Mouse (Mus musculus) embryonic facial prominence, embryonic 10.5 days (tissue): ENCODE measurements around the gene D930020B18Rik. TPM values are rescaled to one million over a fixed set of nuclear protein-coding genes. Genes with fewer than 3 reads are reported as not detected.

ENCODE experiments used
- DNase-seq: peaks from one replicate; pipeline ENCODE4 v3.0.0-alpha.2; 2017; ENCODE audit warnings: low spot score
- H3K27ac ChIP-seq: fragments of 300-500 bp; sonication (generic); replicated peaks from 2 replicates; pipeline ENCODE4 v1.5.1; 2016; ENCODE audit warnings: mild to moderate bottlenecking
- H3K27me3 ChIP-seq: fragments of 300-500 bp; sonication (generic); replicated peaks from 2 replicates; pipeline ENCODE4 v1.6.1; 2016; ENCODE audit warnings: low read depth, mild to moderate bottlenecking; ENCODE audit not compliant: poor library complexity, severe bottlenecking
- H3K36me3 ChIP-seq: fragments of 300-500 bp; sonication (generic); replicated peaks from 2 replicates; pipeline ENCODE4 v1.6.1; 2016; ENCODE audit warnings: mild to moderate bottlenecking, moderate library complexity
- H3K4me1 ChIP-seq: fragments of 300-500 bp; sonication (generic); 2 replicates; pipeline ENCODE4 v1.6.1; 2016
- H3K4me3 ChIP-seq: fragments of 300-500 bp; sonication (generic); 2 replicates; pipeline ENCODE4 v1.5.1; 2016; ENCODE audit warnings: mild to moderate bottlenecking, moderate library complexity
- H3K9me3 ChIP-seq: fragments of 300-500 bp; sonication (generic); 2 replicates; pipeline ENCODE4 v1.6.1; 2016; ENCODE audit warnings: mild to moderate bottlenecking
- WGBS: fragments of 180-500 bp; shearing (Covaris S2); methylation state at CpG from one replicate; pipeline ENCODE4 v1.1.7; 2016; 5-methylcytosine and 5-hydroxymethylcytosine counted together
- polyA plus RNA-seq: library from polyadenylated mRNA; unstranded; fragments of >200 nt; fragmentation: Nextera tagmentation; extraction: Ambion mirVana; gene quantifications from 2 replicates; pipeline ENCODE4 v1.2.1, GENCODE M21; 2016

Gene D930020B18Rik
- polyA plus RNA-seq, 1 experiment from 2014 or later = 0.67 TPM

DNA sequence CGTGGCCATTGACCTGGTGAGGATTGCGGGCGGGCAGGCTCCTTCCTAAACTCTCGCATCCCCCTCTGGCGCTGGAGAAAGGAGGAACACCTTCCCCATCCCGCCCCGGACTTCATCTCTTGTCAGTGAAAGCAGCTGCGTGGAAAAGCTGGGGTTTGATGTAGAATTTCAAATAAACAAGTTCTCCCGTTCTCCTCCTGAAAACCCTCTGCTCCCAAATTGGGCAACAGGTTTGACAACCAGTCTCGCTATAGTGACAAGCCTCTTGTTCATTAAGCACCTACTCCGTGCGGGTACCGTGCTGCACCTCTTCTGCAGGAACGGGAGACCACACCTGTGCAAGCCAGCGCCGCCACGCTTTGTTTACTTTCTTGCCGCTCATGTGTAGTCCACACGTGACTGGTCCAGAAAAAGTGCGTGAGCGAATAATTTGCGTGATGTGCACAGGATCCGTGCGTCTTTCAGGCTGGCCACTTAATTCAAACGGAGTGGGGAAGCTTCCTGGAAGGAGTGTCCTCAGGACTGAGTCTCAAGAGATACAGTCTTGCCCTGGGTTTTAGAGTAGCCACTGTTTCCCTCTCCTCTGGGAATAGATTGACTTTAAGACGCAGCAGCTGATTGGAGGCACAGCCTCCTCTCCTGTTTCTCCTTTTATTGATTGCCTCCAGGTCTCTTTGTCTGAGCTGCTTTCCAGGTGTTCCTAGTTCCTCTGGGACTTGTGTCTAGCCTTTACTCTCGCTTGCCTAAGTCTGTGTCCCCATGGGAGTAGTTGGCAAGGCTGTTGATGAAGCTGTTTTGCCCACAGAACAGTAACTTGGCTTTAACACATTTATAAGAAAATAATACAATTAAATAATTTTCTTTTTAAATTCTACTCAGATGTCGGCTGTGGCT, 913 bp downstream of the D930020B18Rik start:
- DNase-seq = peak; percentile 51
- H3K4me3 ChIP-seq = peak overlapping the region; percentile 71
- peaks cover 54% of the 10 kb centered on the region for H3K27me3 ChIP-seq
- H3K27ac ChIP-seq = peak overlapping the region; percentile 74
- no peaks in the 10 kb centered on the region for H3K36me3 ChIP-seq
- H3K4me1 ChIP-seq = peaks cover 20% of the 10 kb centered on the region
- WGBS = 5% methylated on average over 28 of the region's 28 CpGs
- H3K9me3 ChIP-seq = no peaks in the 10 kb centered on the region

DNA sequence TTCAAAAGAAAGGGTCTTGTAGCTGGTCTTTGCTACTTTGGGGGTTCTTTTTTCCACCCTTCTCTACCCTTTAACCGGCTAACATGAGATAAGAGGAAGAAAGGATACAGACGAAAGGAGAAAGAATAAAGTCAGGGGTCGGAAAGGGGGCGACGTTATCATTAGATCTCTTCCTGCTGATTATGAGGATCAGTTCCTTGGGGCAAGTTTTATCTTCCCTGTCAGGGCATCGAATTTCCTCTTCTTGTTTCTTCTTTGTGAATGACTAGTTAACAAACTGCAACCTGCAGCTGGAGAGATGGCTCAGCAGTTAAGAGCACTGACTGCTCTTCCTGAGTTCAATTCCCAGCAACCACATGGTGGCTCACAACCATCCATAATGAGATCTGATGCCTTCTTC, 4.9 kb downstream of the D930020B18Rik start:
- peaks cover 14% of the 10 kb centered on the region for H3K4me1 ChIP-seq
- DNase-seq = no peak
- no peaks in the 10 kb centered on the region for H3K9me3 ChIP-seq
- H3K27ac ChIP-seq = no peak overlapping the region
- no peak overlapping the region for H3K4me3 ChIP-seq
- WGBS = 71% methylated on average over 6 of the region's 6 CpGs
- peaks cover 38% of the 10 kb centered on the region for H3K27me3 ChIP-seq
- H3K36me3 ChIP-seq = no peaks in the 10 kb centered on the region

DNA sequence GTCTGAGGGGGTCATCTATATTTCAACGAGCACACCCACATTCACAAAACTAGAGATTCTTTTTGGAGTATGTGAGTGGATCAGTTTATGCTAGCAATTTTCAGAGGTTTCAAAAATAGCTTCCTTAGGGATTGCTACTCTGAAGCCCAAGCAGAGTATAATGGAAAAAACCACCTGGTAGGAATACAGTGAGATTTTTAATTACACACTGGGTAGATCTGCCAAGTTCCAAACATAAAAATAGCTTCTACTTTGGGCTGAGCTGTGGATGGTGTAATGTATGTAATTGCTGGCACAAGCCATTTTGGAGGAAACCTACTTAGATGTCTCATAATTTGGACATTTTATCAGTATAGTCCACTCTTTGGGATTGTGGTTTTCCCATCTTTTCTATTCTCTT, 11.7 kb downstream of the D930020B18Rik start:
- DNase-seq = no peak
- no peaks in the 10 kb centered on the region for H3K36me3 ChIP-seq

DNA sequence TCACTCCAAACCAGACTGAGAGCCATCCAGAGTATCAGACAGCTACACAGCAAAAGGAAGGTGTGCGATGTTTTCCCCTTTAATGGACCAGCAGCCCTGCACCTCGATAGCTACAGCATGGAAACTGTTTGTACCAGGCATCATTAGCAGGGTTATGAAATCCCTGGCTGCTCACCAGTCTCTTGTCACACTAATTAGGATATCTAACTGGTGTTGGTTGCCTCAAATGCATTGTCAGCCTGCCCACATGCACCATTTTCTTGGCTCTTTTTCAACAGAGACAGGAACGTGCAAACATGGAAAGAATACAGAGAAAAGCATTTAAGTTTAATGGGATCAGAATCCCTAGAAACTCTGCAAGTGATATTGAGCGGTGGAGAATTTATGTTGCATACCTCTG, 14.5 kb downstream of the D930020B18Rik start:
- Histone ChIP-seq H3K27ac (no peak overlapping the region), H3K9me3 (no peaks in the 10 kb centered on the region), H3K36me3 (no peaks in the 10 kb centered on the region), H3K27me3 (no peaks in the 10 kb centered on the region), H3K4me3 (no peak overlapping the region), H3K4me1 (no peaks in the 10 kb centered on the region)
- DNase-seq = no peak
- 88% methylated on average over 4 of the region's 4 CpGs for WGBS

More for the DNA sequence above, 11.7 kb downstream of the D930020B18Rik start:
- H3K27me3 ChIP-seq = no peaks in the 10 kb centered on the region
- H3K4me3 ChIP-seq = no peak overlapping the region
- H3K9me3 ChIP-seq = no peaks in the 10 kb centered on the region
- no peak overlapping the region for H3K27ac ChIP-seq
- 94% methylated on average over 1 of the region's 1 CpGs for WGBS
- no peaks in the 10 kb centered on the region for H3K4me1 ChIP-seq

DNA sequence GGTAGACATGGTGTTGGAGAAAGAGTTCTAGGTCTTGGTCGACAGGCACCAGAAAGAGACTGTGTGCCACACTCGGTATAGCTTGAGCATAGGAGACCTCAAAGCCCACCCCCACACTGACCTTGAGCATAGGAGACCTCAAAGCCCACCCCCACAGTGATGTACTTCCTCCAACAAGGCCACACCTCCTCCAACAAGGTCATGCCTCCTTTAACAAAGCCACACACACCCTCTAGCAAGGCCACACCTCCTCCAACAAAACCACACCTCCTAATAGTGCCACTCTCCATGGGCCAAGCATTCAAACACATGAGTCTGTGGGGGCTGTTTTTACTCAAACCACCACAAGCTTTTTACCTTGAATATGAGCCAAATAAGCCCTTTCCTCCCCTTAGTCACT, 21.3 kb downstream of the D930020B18Rik start:
- H3K4me3 ChIP-seq = no peak overlapping the region
- 0 out of 2 replicates have a peak, but pooled peaks cover 7% of the 10 kb centered on the region for H3K27me3 ChIP-seq
- H3K36me3 ChIP-seq = no peaks in the 10 kb centered on the region
- no peak overlapping the region for H3K27ac ChIP-seq
- H3K9me3 ChIP-seq = no peaks in the 10 kb centered on the region
- peaks cover 17% of the 10 kb centered on the region for H3K4me1 ChIP-seq
- WGBS = 85% methylated on average over 2 of the region's 2 CpGs
- DNase-seq = no peak

DNA sequence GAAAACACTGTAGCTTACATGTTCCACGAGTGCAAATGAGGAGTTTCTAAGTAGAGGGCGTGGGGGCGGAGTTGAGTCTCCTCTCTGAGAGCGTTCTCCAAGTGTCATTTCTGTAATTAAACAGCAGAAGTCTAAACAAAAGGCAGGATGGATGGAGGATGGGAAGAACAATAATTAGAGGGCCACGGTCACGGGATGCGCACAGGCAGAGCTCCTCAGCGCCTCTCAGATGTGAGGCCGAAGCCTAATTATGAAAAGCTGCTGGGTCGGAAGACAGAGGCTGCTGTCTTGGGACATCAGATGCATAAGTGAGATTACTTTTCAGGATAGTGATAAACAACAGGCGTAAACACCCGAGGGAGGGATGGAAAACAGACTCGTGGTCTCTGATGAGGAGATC, 22.2 kb downstream of the D930020B18Rik start:
- Histone ChIP-seq H3K36me3 (no peaks in the 10 kb centered on the region), H3K4me1 (peaks cover 17% of the 10 kb centered on the region), H3K4me3 (no peak overlapping the region), H3K9me3 (no peaks in the 10 kb centered on the region), H3K27me3 (0 out of 2 replicates have a peak, but pooled peaks cover 7% of the 10 kb centered on the region), H3K27ac (no peak overlapping the region)
- no peak for DNase-seq
- WGBS = 57% methylated on average over 13 of the region's 13 CpGs

DNA sequence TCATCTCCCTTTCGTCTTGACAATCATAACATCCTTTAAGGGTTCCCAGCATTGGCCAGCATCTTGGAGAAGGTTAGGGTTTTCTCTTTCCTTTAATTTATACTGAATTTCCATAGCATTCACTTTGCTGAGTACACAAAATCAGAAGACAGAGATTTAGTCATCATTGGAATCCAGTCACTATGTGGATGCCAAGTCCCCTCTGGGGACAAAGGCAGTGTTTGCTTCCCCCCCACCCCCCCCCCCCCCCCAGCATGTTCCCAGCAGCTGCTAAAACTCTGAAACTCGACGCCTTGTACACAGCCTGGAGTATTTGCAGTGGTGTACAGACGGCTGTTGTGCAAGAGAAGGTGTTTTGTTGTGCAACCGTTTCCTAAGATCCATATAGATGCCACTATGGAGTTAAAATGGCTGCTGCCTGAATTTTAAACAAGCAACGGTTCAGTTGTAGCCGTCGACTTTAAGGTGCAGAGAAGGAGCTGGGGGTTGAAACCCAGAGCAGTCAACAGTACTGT, 24.3 kb downstream of the D930020B18Rik start:
- WGBS = 77% methylated on average over 8 of the region's 8 CpGs

DNA sequence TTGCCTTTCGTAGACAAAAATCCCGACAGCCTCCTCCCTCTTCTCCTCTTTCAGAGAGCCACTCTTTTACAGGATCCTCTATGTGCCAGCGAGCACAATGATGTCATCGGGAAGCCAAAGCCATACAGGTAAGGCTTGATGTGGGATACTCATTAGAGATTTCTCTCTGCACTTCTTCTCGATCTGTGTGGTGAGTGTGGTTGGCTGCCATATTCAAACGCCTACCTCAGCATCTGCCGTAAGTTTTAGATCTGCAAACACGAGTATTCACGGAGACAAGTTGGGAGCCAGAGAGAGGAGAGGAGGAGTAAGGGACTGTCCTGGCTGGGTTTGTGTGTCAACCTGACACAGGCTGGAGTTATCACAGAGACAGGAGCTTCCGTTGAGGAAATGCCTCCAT, 27.7 kb downstream of the D930020B18Rik start:
- no peak overlapping the region for H3K27ac ChIP-seq
- DNase-seq = no peak
- H3K4me3 ChIP-seq = no peak overlapping the region
- H3K4me1 ChIP-seq = peaks cover 12% of the 10 kb centered on the region
- WGBS = 80% methylated on average over 10 of the region's 10 CpGs
- 0 out of 2 replicates have a peak, but pooled peaks cover 1% of the 10 kb centered on the region for H3K27me3 ChIP-seq
- H3K9me3 ChIP-seq = peaks cover 5% of the 10 kb centered on the region; the same call in 1 of the 2 replicates
- H3K36me3 ChIP-seq = no peaks in the 10 kb centered on the region

More for the DNA sequence above, 24.3 kb downstream of the D930020B18Rik start:
- DNase-seq = no peak
- Histone ChIP-seq H3K36me3 (no peaks in the 10 kb centered on the region), H3K27me3 (0 out of 2 replicates have a peak, but pooled peaks cover 7% of the 10 kb centered on the region), H3K4me1 (peaks cover 22% of the 10 kb centered on the region), H3K4me3 (no peak overlapping the region), H3K9me3 (no peaks in the 10 kb centered on the region), H3K27ac (no peak overlapping the region)

DNA sequence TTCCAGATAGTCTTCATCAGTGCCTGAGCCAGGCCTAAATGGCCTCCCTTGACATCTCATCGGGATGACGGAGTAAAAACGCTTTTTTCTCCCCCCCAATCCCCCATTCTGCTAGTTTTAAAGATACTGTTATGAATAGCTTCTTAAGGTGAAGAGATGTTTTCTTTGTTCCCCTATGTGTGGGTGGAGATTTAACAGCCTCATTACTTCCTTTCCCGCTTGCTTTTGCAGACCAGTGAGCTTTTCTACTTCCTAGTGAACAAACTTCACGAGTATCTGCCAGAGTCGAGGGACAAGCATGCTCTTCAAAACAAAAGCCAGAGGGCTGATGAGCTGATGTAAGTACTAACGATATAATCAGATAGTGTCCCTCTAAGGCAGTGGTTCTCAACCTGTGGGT, 35.6 kb downstream of the D930020B18Rik start:
- no peak overlapping the region for H3K27ac ChIP-seq
- no peak overlapping the region for H3K4me3 ChIP-seq
- H3K4me1 ChIP-seq = no peaks in the 10 kb centered on the region
- DNase-seq = no peak
- no peaks in the 10 kb centered on the region for H3K27me3 ChIP-seq
- 77% methylated on average over 7 of the region's 7 CpGs for WGBS
- H3K9me3 ChIP-seq = peaks cover 5% of the 10 kb centered on the region; the same call in 1 of the 2 replicates
- H3K36me3 ChIP-seq = no peaks in the 10 kb centered on the region

DNA sequence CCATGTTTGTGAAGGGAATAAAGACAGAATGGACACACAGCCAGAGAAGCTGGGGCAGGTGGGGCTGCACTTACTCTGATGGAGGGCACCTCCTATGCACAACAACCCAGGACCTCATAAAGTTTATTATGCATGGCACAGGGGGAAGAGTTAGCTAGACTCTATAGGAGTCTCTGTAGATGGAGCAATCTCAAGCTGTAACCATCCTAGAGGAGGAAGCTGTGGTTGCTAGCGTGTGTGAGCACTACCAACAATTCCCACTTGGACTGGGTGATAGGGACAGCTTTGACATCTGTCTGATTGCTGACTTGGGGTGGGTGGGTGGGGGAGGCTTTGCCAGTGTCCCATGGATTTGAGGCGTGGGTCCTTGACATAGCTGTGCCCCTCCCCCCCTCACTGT, 39.5 kb downstream of the D930020B18Rik start:
- Histone ChIP-seq H3K9me3 (no peaks in the 10 kb centered on the region), H3K4me3 (no peak overlapping the region), H3K27ac (no peak overlapping the region), H3K36me3 (no peaks in the 10 kb centered on the region), H3K4me1 (no peaks in the 10 kb centered on the region), H3K27me3 (no peaks in the 10 kb centered on the region)
- no peak for DNase-seq
- 85% methylated on average over 2 of the region's 2 CpGs for WGBS

DNA sequence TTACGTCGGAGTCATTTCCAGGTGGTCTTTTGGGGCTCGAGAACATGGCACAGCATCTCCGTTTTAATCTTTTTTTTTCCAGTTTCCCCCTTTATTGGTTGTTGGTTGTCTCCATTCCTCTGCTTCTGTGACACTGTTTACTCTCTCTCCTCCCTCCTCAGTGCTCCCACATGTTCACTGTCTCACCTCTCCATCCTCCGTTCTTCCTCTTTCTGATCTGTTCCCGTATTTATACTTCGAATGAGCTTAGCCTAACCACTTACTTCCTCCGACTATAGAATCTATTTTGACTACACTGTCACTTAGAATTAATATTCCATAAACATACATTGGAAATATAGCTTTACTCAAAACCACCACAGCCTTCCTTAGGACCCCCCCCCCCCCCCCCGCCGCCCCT, 41.2 kb downstream of the D930020B18Rik start:
- Histone ChIP-seq H3K27me3 (no peaks in the 10 kb centered on the region), H3K36me3 (no peaks in the 10 kb centered on the region), H3K27ac (no peak overlapping the region), H3K9me3 (no peaks in the 10 kb centered on the region), H3K4me3 (no peak overlapping the region), H3K4me1 (no peaks in the 10 kb centered on the region)
- WGBS = 93% methylated on average over 10 of the region's 10 CpGs
- no peak for DNase-seq

DNA sequence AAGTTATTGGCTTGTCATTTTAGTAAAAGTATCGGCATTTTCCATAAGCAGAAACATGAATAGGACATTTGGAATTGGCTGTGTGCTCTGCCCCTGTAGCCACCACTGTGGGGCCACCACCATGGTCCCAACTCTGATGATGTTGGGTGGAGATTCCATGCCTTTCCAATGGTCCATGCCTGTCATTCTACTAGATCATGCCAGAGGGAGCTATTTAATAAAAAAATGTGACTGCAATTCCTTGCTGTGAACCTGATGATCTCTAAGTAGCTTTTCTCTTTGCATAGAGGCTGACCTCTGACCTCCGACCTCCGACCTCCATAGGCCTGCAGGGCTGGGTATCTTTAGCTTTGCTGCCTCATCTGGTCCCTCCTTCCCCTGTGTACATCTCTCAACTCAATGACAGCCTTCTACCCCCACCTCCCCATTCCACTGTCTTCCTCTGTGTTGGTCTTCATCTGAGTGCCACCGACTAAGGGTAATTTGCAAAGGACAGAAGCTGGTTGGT, 44.8 kb downstream of the D930020B18Rik start:
- no peak overlapping the region for H3K4me3 ChIP-seq
- DNase-seq = peak; percentile 24
- 66% methylated on average over 4 of the region's 4 CpGs for WGBS
- H3K9me3 ChIP-seq = no peaks in the 10 kb centered on the region
- H3K4me1 ChIP-seq = peaks cover 5% of the 10 kb centered on the region; the same call in 1 of the 2 replicates
- no peak overlapping the region for H3K27ac ChIP-seq
- no peaks in the 10 kb centered on the region for H3K36me3 ChIP-seq
- no peaks in the 10 kb centered on the region for H3K27me3 ChIP-seq

DNA sequence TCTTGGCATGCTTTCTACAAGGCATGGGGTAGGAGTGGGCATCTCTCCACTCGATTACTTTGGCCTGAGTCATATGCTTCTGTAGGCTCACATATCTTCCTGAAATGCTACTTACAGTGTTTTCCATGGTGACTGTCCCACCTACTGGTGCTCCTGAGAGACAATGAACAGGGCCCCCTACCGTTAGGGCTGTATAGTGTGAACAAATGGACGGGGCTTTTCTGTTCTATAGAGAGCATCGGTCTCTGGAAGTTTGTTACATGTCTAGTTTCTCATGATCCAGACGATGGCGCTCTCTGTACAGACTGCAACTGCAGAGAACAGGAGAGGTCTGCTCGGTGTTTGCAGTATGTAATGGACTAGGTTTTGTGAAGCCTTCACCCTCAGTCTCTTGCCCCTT, 46.1 kb downstream of the D930020B18Rik start:
- Histone ChIP-seq H3K27me3 (no peaks in the 10 kb centered on the region), H3K27ac (no peak overlapping the region), H3K36me3 (no peaks in the 10 kb centered on the region), H3K4me1 (peaks cover 5% of the 10 kb centered on the region; the same call in 1 of the 2 replicates), H3K4me3 (no peak overlapping the region), H3K9me3 (no peaks in the 10 kb centered on the region)
- no peak for DNase-seq
- 81% methylated on average over 7 of the region's 7 CpGs for WGBS
